Mouse (Mus musculus): ENCODE results near the gene Olfr890. TPM values are rescaled to one million over a fixed set of nuclear protein-coding genes. Genes with fewer than 3 reads are reported as not detected.

Gene Olfr890
- not detected in 2 replicates for polyA plus RNA-seq (2015; fragmentation: Nextera tagmentation; extraction: Ambion mirVana)

DNA sequence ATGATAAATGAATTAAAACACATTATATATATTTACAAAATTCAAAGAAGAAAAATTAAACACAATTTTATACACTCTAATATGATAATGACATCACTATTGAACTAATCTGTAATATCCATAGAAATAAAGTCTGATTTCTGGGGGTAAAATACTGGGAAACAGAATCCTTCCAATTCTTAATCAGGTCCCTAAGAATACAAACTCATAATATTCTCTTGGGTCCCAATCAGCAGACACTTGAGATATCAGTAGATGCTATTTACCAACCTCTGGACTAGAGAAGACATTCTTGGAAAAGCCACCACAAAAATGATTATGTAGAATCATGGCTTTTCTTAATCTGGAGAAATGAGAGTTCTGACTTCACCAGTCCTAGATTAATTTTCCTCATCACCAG is at the start of gene Olfr890:
Gene Olfr890, plus strand, starts transcription at position 301 of the 400 bp plus-strand sequence.

DNA sequence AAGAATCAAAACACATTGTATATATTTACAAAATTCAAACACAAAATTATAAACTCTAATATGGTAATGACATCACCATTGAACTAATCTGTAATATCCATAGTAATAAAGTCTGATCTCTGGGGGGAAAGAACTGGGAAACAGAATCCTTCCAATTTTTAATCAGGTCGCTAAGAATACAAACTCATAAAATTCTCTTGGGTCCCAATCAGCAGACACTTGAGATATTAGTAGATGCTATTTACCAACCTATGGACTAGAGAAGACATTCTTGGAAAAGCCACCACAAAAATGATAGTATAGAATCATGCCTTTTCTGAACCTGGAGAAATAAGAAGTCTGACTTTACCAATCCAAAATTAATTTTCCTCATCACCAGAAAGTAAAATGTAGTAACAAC is 34.5 kb upstream of the Olfr890 start, which contains the start of gene Olfr888:
Gene Olfr888, plus strand, starts transcription at position 301 of the 400 bp plus-strand sequence.

DNA sequence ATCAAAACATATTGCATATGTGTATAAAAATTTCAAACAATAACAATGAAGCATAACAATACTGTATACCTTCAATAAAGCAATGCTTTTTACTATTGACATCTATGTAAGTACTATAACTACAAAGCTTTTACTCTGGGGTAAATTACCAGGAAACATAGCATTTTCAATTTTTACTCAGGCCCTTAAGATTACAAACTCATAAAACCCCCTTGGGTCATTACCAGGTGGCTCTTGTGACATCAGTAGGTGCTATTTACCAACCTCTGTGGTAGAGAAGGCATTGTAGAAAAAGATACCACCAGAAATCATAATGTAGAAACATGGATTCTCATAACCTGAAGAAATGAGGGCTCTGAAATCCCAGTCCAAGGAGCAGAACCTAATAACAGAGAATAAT is 27.4 kb upstream of the Olfr890 start, which contains the start of gene Olfr889:
Gene Olfr889, plus strand, starts transcription at position 301 of the 400 bp plus-strand sequence.

DNA sequence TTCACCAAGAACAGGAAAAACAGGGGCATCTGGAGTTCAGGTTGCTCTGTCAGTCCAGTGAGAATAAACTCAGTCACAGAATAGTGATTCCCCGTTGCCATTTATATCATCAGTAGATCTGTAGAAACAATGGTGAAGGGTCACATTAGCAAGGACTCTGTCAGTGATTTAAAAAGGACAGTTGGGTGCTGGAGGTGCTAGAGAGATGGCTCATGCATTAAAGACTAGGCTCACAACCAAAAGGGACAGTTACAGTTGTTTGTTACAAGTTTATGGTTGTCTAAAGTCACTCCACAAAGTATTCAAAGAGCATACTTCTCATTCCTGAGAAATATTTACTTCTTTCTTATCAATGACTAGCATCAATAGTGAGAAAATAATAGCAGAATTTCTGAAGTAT is 38.4 kb downstream of the Olfr890 start, which contains the start of gene Olfr891:
Gene Olfr891, minus strand, starts transcription at position 101 of the 400 bp plus-strand sequence.

Other genes with a start within 250 kb of the Olfr890 start
- not detected in 2 replicates for gene Olfr145, start 245.8 kb upstream of the Olfr890 start, polyA plus RNA-seq (2015; fragmentation: Nextera tagmentation; extraction: Ambion mirVana)
- not detected in 2 replicates for gene Olfr878, start 224.7 kb upstream of the Olfr890 start, polyA plus RNA-seq (2015; fragmentation: Nextera tagmentation; extraction: Ambion mirVana)
- gene Olfr881, start 150.7 kb upstream of the Olfr890 start, polyA plus RNA-seq (2015; fragmentation: Nextera tagmentation; extraction: Ambion mirVana): not detected in 2 replicates
- not detected in 2 replicates for gene Olfr883, start 116.7 kb upstream of the Olfr890 start, polyA plus RNA-seq (2015; fragmentation: Nextera tagmentation; extraction: Ambion mirVana)
- not detected in 2 replicates for gene Olfr884, start 96.0 kb upstream of the Olfr890 start, polyA plus RNA-seq (2015; fragmentation: Nextera tagmentation; extraction: Ambion mirVana)
- not detected in 2 replicates for gene Olfr885, start 81.2 kb upstream of the Olfr890 start, polyA plus RNA-seq (2015; fragmentation: Nextera tagmentation; extraction: Ambion mirVana)
- not detected in 2 replicates for gene Olfr887, start 58.4 kb upstream of the Olfr890 start, polyA plus RNA-seq (2015; fragmentation: Nextera tagmentation; extraction: Ambion mirVana)
- gene Olfr888, start 34.4 kb upstream of the Olfr890 start, polyA plus RNA-seq (2015; fragmentation: Nextera tagmentation; extraction: Ambion mirVana): not detected in 2 replicates
- 0.97 and 1.6 TPM in 2 replicates for gene Olfr889, start 27.3 kb upstream of the Olfr890 start, polyA plus RNA-seq (2015; fragmentation: Nextera tagmentation; extraction: Ambion mirVana)
- not detected in 2 replicates for gene Olfr891, start 38.3 kb downstream of the Olfr890 start, polyA plus RNA-seq (2015; fragmentation: Nextera tagmentation; extraction: Ambion mirVana)
- not detected in 2 replicates for gene Olfr893, start 65.8 kb downstream of the Olfr890 start, polyA plus RNA-seq (2015; fragmentation: Nextera tagmentation; extraction: Ambion mirVana)
- gene Olfr894, start 75.5 kb downstream of the Olfr890 start, polyA plus RNA-seq (2015; fragmentation: Nextera tagmentation; extraction: Ambion mirVana): not detected in 2 replicates
- not detected in 2 replicates for gene Olfr143, start 110.3 kb downstream of the Olfr890 start, polyA plus RNA-seq (2015; fragmentation: Nextera tagmentation; extraction: Ambion mirVana)
- not detected in 2 replicates for gene Olfr895, start 125.3 kb downstream of the Olfr890 start, polyA plus RNA-seq (2015; fragmentation: Nextera tagmentation; extraction: Ambion mirVana)
- not detected in 2 replicates for gene Olfr896-ps1, start 148.6 kb downstream of the Olfr890 start, polyA plus RNA-seq (2015; fragmentation: Nextera tagmentation; extraction: Ambion mirVana)
- not detected in 2 replicates for gene Olfr25, start 186.5 kb downstream of the Olfr890 start, polyA plus RNA-seq (2015; fragmentation: Nextera tagmentation; extraction: Ambion mirVana)
- gene Olfr898, start 205.9 kb downstream of the Olfr890 start, polyA plus RNA-seq (2015; fragmentation: Nextera tagmentation; extraction: Ambion mirVana): not detected in 2 replicates
- not detected in 2 replicates for gene Olfr250, start 224.4 kb downstream of the Olfr890 start, polyA plus RNA-seq (2015; fragmentation: Nextera tagmentation; extraction: Ambion mirVana)
- gene Olfr251, start 234.6 kb downstream of the Olfr890 start, polyA plus RNA-seq (2015; fragmentation: Nextera tagmentation; extraction: Ambion mirVana): not detected in 2 replicates

All from adrenal gland, postnatal 0 days (tissue).